Mouse (Mus musculus) heart, embryonic 14.5 days (tissue): ENCODE results near the gene Ctbp2. TPM values are rescaled to one million over a fixed set of nuclear protein-coding genes. Genes with fewer than 3 reads are reported as not detected.

Experiments used
- ATAC-seq: fragments of 200-750 bp; cut with Nextera tagmentation; 2 replicates; pipeline ENCODE4 v1.8.0; 2017; ENCODE audit warnings: low read depth, moderate TSS enrichment; ENCODE audit not compliant: insufficient number of reproducible peaks, insufficient read depth, low FRiP score
- H3K27ac ChIP-seq, 2 experiments: fragments of 200-500 bp in 1 of 2; fragments of 300-500 bp in 1 of 2; sonication (generic) in 1 of 2; replicated peaks in 1 of 2; 2 replicates each; pipeline ENCODE4 v1.5.1; 2012 to 2014; ENCODE audit warnings: low read depth in 2 of 2, low read length in 2 of 2, control low read depth in 1 of 2, mild to moderate bottlenecking in 1 of 2, mixed read lengths in 1 of 2; ENCODE audit not compliant: control insufficient read depth in 1 of 2, insufficient read depth in 1 of 2
- H3K27me3 ChIP-seq: fragments of 300-500 bp; sonication (generic); 2 replicates; pipeline ENCODE4 v1.6.1; 2014; ENCODE audit warnings: mild to moderate bottlenecking, low read length, control low read depth; ENCODE audit not compliant: control insufficient read depth, insufficient read depth
- H3K36me3 ChIP-seq: fragments of 300-500 bp; sonication (generic); 2 replicates; pipeline ENCODE4 v1.6.1; 2014; ENCODE audit warnings: mild to moderate bottlenecking, control low read depth, low read length, mixed read lengths; ENCODE audit not compliant: control insufficient read depth, insufficient read depth
- H3K4me1 ChIP-seq, 2 experiments: fragments of 200-500 bp in 1 of 2; fragments of 300-500 bp in 1 of 2; sonication (generic) in 1 of 2; 2 replicates each; pipeline ENCODE4 v1.6.1; 2012 to 2014; ENCODE audit warnings: low read length in 2 of 2, control low read depth in 1 of 2, mixed read lengths in 1 of 2; ENCODE audit not compliant: control insufficient read depth in 2 of 2, insufficient read depth in 2 of 2
- H3K4me2 ChIP-seq: fragments of 300-500 bp; sonication (generic); 2 replicates; pipeline ENCODE4 v1.6.1; 2014; ENCODE audit warnings: mild to moderate bottlenecking, low read length
- H3K4me3 ChIP-seq, 2 experiments: fragments of 200-500 bp in 1 of 2; fragments of 300-500 bp in 1 of 2; sonication (generic) in 1 of 2; 2 replicates each; pipeline ENCODE4 v1.5.1; 2012 to 2014; ENCODE audit warnings: low read length in 2 of 2, mild to moderate bottlenecking in 2 of 2, control low read depth in 1 of 2, low read depth in 1 of 2, moderate library complexity in 1 of 2; ENCODE audit not compliant: control insufficient read depth in 1 of 2, insufficient read depth in 1 of 2
- H3K9ac ChIP-seq: fragments of 300-500 bp; sonication (generic); 2 replicates; pipeline ENCODE4 v1.6.1; 2014; ENCODE audit warnings: mild to moderate bottlenecking, low read length
- H3K9me3 ChIP-seq: fragments of 300-500 bp; sonication (generic); 2 replicates; pipeline ENCODE4 v1.6.1; 2016; ENCODE audit warnings: low read length, control low read depth; ENCODE audit not compliant: control insufficient read depth
- WGBS: fragments of 180-500 bp; shearing (Covaris S2); extraction: QIAGEN DNeasy Blood & Tissue Kit; methylation state at CpG from one replicate; pipeline ENCODE4 v1.1.7; 2014; 5-methylcytosine and 5-hydroxymethylcytosine counted together
- polyA plus RNA-seq: library from polyadenylated mRNA; unstranded; fragments of >200 nt; fragmentation: Nextera tagmentation; extraction: Ambion mirVana; gene quantifications from 2 replicates; pipeline ENCODE4 v1.2.1, GENCODE M21; 2014

The Ctbp2 gene
- polyA plus RNA-seq, 1 experiment from 2014 or later, result 54.3 TPM

GRCm38 (mm10) chr7:133007343-133007742 is 116.8 kb downstream of the Ctbp2 start:
- Histone ChIP-seq H3K4me1 (peaks cover 38 to 62% of the 10 kb centered on the region in 2 experiments), H3K9ac (0 out of 2 replicates have a peak overlapping the region, but pooled peaks have one; percentile 27), H3K4me3 (no peak overlapping the region), H3K27me3 (no peaks in the 10 kb centered on the region), H3K4me2 (no peak overlapping the region), H3K36me3 (peaks cover 28% of the 10 kb centered on the region), H3K27ac (peak overlapping the region in 1 of 2 experiments; percentile 24; a peak in 1 of 4 replicates), H3K9me3 (no peaks in the 10 kb centered on the region)
- no peak; the same call in 1 of the 2 replicates for ATAC-seq
- 23% methylated on average over 11 of the region's 11 CpGs for WGBS

- H3K27me3 ChIP-seq, result no peaks in the 10 kb centered on the region
- H3K9ac ChIP-seq, result no peak overlapping the region
- no peaks in the 10 kb centered on the region for H3K9me3 ChIP-seq
- ATAC-seq, result no peak
- H3K4me1 ChIP-seq, result peaks cover 29 to 47% of the 10 kb centered on the region in 2 experiments
- 0 out of 4 replicates have a peak overlapping the region, but pooled peaks of 1 of the 2 experiments have one; percentile 14 for H3K27ac ChIP-seq
- H3K36me3 ChIP-seq, result peaks cover 35% of the 10 kb centered on the region
- H3K4me2 ChIP-seq, result no peak overlapping the region
- H3K4me3 ChIP-seq, result no peak overlapping the region
- 81% methylated on average over 7 of the region's 7 CpGs for WGBS
Measured at GRCm38 (mm10) chr7:133005772-133006171, 118.4 kb downstream of the Ctbp2 start.

GRCm38 (mm10) chr7:133003421-133003820 is 120.7 kb downstream of the Ctbp2 start:
- Histone ChIP-seq H3K9ac (no peak overlapping the region), H3K36me3 (peaks cover 35% of the 10 kb centered on the region), H3K4me1 (peaks cover 15 to 24% of the 10 kb centered on the region in 2 experiments), H3K9me3 (no peaks in the 10 kb centered on the region), H3K4me3 (no peak overlapping the region), H3K27ac (no peak overlapping the region), H3K4me2 (no peak overlapping the region), H3K27me3 (no peaks in the 10 kb centered on the region)
- 19% methylated on average over 3 of the region's 3 CpGs for WGBS
- peak; percentile 33; the same call in 1 of the 2 replicates for ATAC-seq

- ATAC-seq, result no peak
- no peak overlapping the region for H3K4me2 ChIP-seq
- H3K27me3 ChIP-seq, result no peaks in the 10 kb centered on the region
Measured at GRCm38 (mm10) chr7:133002271-133002670, 121.9 kb downstream of the Ctbp2 start.

GRCm38 (mm10) chr7:133001388-133001787 is 122.8 kb downstream of the Ctbp2 start:
- Histone ChIP-seq H3K4me2 (no peak overlapping the region), H3K4me1 (peaks cover 2 to 9% of the 10 kb centered on the region in 2 experiments; a peak in 3 of 4 replicates), H3K27ac (no peak overlapping the region), H3K9ac (no peak overlapping the region), H3K36me3 (peaks cover 55% of the 10 kb centered on the region), H3K27me3 (no peaks in the 10 kb centered on the region), H3K4me3 (no peak overlapping the region), H3K9me3 (no peaks in the 10 kb centered on the region)
- 90% methylated on average over 3 of the region's 3 CpGs for WGBS
- ATAC-seq, result no peak

More at GRCm38 (mm10) chr7:133002271-133002670, 121.9 kb downstream of the Ctbp2 start:
- no peak overlapping the region for H3K27ac ChIP-seq
- H3K9ac ChIP-seq, result no peak overlapping the region
- WGBS, result 88% methylated on average over 6 of the region's 6 CpGs
- peaks cover 6 to 13% of the 10 kb centered on the region in 2 experiments for H3K4me1 ChIP-seq
- H3K9me3 ChIP-seq, result no peaks in the 10 kb centered on the region
- no peak overlapping the region for H3K4me3 ChIP-seq
- peaks cover 46% of the 10 kb centered on the region for H3K36me3 ChIP-seq

- Histone ChIP-seq H3K27me3 (no peaks in the 10 kb centered on the region), H3K4me3 (no peak overlapping the region), H3K9me3 (no peaks in the 10 kb centered on the region), H3K36me3 (peaks cover 67% of the 10 kb centered on the region), H3K4me1 (peaks cover 0 to 2% of the 10 kb centered on the region in 2 experiments; a peak in 3 of 4 replicates), H3K4me2 (no peak overlapping the region), H3K9ac (no peak overlapping the region), H3K27ac (no peak overlapping the region)
- WGBS, result 92% methylated on average over 11 of the region's 11 CpGs
- ATAC-seq, result no peak
Measured at GRCm38 (mm10) chr7:132999061-132999460, 125.1 kb downstream of the Ctbp2 start.

- ATAC-seq, result no peak
- H3K4me2 ChIP-seq, result no peak overlapping the region
- H3K4me3 ChIP-seq, result no peak overlapping the region
- H3K36me3 ChIP-seq, result peaks cover 71% of the 10 kb centered on the region
- no peaks in the 10 kb centered on the region for H3K27me3 ChIP-seq
- no peak overlapping the region for H3K27ac ChIP-seq
- no peaks in the 10 kb centered on the region; a peak in 1 of 4 replicates for H3K4me1 ChIP-seq
- 94% methylated on average over 12 of the region's 12 CpGs for WGBS
- no peaks in the 10 kb centered on the region for H3K9me3 ChIP-seq
- no peak overlapping the region for H3K9ac ChIP-seq
Measured at GRCm38 (mm10) chr7:132998639-132999038, 125.5 kb downstream of the Ctbp2 start.

- no peaks in the 10 kb centered on the region for H3K27me3 ChIP-seq
- no peak overlapping the region for H3K4me2 ChIP-seq
- H3K36me3 ChIP-seq, result peaks cover 78% of the 10 kb centered on the region
- no peak overlapping the region for H3K4me3 ChIP-seq
- no peak for ATAC-seq
- no peak overlapping the region for H3K9ac ChIP-seq
- H3K9me3 ChIP-seq, result no peaks in the 10 kb centered on the region
- WGBS, result 86% methylated on average over 5 of the region's 5 CpGs
- no peaks in the 10 kb centered on the region; a peak in 1 of 4 replicates for H3K4me1 ChIP-seq
- H3K27ac ChIP-seq, result no peak overlapping the region
Measured at GRCm38 (mm10) chr7:132996391-132996790, 127.8 kb downstream of the Ctbp2 start.
